Mouse (Mus musculus) thymus, adult 2 months (tissue): Measurements from ENCODE around the gene Pgpep1. TPM values are rescaled to one million over a fixed set of nuclear protein-coding genes. Genes with fewer than 3 reads are reported as not detected.

ENCODE experiments used
- DNase-seq: peaks from one replicate; pipeline ENCODE4 v3.0.0; 2021
- H3K27ac ChIP-seq: fragments of 200-500 bp; 2 replicates; pipeline ENCODE4 v1.5.1; 2012; ENCODE audit warnings: low read length, control low read depth; ENCODE audit not compliant: control insufficient read depth, insufficient read depth
- H3K27me3 ChIP-seq: fragments of 200-500 bp; 2 replicates; pipeline ENCODE4 v1.6.1; 2012; ENCODE audit warnings: mild to moderate bottlenecking, low read length, moderate library complexity, mixed read lengths; ENCODE audit not compliant: control insufficient read depth, insufficient read depth
- H3K36me3 ChIP-seq: fragments of 200-500 bp; 2 replicates; pipeline ENCODE4 v1.6.1; 2012; ENCODE audit warnings: mild to moderate bottlenecking, low read length, moderate library complexity; ENCODE audit not compliant: control insufficient read depth, insufficient read depth
- H3K4me1 ChIP-seq: fragments of 200-500 bp; replicated peaks from 2 replicates; pipeline ENCODE4 v1.6.1; 2012; ENCODE audit warnings: low read length; ENCODE audit not compliant: control insufficient read depth, insufficient read depth
- H3K4me3 ChIP-seq: fragments of 200-500 bp; 2 replicates; pipeline ENCODE4 v1.5.1; 2012; ENCODE audit warnings: mild to moderate bottlenecking, low read length, control low read depth, moderate library complexity; ENCODE audit not compliant: control insufficient read depth, insufficient read depth
- CTCF ChIP-seq: fragments of 200-500 bp; IDR thresholded peaks from 2 replicates; pipeline ENCODE4 v1.5.1; 2012; ENCODE audit warnings: mild to moderate bottlenecking, control low read depth, low read length, moderate library complexity, borderline replicate concordance; ENCODE audit not compliant: control insufficient read depth, poor library complexity, insufficient read depth; ENCODE audit errors: extremely low read depth
- POLR2A ChIP-seq: fragments of 200-500 bp; IDR thresholded peaks from 2 replicates; pipeline ENCODE4 v1.6.1; 2012; ENCODE audit warnings: mild to moderate bottlenecking, low read length, control low read depth, moderate library complexity; ENCODE audit not compliant: control insufficient read depth, poor library complexity, insufficient read depth; ENCODE audit errors: extremely low read depth
- WGBS: fragments of 180-500 bp; shearing (Covaris S2); methylation state at CpG from one replicate; pipeline ENCODE4 v1.1.7; 2018; 5-methylcytosine and 5-hydroxymethylcytosine counted together
- polyA plus RNA-seq: library from polyadenylated mRNA; depleted of rRNA; stranded (reverse); fragments of >200 nt; gene quantifications from 2 replicates; pipeline ENCODE4 v1.2.3, GENCODE M21; 2012; rRNA removed

Gene Pgpep1
- 40.7 and 41.9 TPM in 2 replicates for polyA plus RNA-seq

DNA sequence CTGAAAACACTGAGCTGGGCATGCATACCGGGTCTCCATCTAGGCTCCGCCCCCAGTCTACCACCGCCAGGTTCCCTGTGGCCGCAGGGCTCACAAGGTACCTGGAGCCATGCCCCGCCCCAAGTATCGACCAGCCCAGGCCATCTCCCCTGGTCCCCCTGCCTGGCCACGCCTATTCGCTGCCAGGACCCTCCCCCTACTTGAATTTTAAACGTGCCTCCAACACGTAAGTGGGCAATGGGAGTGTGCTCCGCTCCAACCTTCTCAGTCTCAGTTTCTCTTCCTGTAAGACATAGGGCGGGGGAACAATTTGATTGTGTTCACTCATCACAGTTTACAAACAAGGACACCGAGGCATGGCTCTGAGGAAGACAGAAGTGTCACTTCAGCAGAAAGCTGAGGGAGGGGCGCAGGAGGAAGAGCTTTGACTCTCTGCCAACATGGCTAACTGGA, at the start of gene Pgpep1:
TSS of gene Pgpep1 (minus strand) at position 116 of the 453 bp plus-strand sequence.
- TF ChIP-seq POLR2A (no peak), CTCF (no peak)

GRCm38 (mm10) chr8:70709794-70710193, 49.6 kb upstream of the Pgpep1 start:
- DNase-seq: no peak
- Histone ChIP-seq H3K27me3 (no peaks in the 10 kb centered on the region), H3K36me3 (no peaks in the 10 kb centered on the region), H3K27ac (no peak overlapping the region), H3K4me1 (no peaks in the 10 kb centered on the region), H3K4me3 (no peak overlapping the region)
- TF ChIP-seq CTCF (no peak), POLR2A (no peak)
- WGBS: 96% methylated on average over 9 of the region's 9 CpGs

More for the DNA sequence above, at the start of gene Pgpep1:
- peak; percentile 33 for DNase-seq
- H3K4me1 ChIP-seq: peaks cover 15% of the 10 kb centered on the region
- H3K36me3 ChIP-seq: no peaks in the 10 kb centered on the region
- peak within 1 kb of the TSS; percentile 90 for H3K4me3 ChIP-seq
- WGBS: 10% methylated on average over 14 of the region's 14 CpGs
- no peak within 1 kb of the TSS for H3K27ac ChIP-seq
- no peaks in the 10 kb centered on the region for H3K27me3 ChIP-seq

- Histone ChIP-seq H3K4me3 (no peak overlapping the region), H3K27ac (no peak overlapping the region), H3K36me3 (no peaks in the 10 kb centered on the region), H3K4me1 (no peaks in the 10 kb centered on the region), H3K27me3 (no peaks in the 10 kb centered on the region)
- DNase-seq: no peak
- TF ChIP-seq POLR2A (no peak), CTCF (no peak)
- 89% methylated on average over 14 of the region's 14 CpGs for WGBS
These were observed 48.1 kb upstream of the Pgpep1 start for GRCm38 (mm10) chr8:70708281-70708680.

GRCm38 (mm10) chr8:70703287-70703686, 43.1 kb upstream of the Pgpep1 start, which contains the start of gene Iqcn:
Iqcn (plus strand) TSS chr8:70703457.
- H3K27ac ChIP-seq: no peak within 1 kb of the TSS

DNA sequence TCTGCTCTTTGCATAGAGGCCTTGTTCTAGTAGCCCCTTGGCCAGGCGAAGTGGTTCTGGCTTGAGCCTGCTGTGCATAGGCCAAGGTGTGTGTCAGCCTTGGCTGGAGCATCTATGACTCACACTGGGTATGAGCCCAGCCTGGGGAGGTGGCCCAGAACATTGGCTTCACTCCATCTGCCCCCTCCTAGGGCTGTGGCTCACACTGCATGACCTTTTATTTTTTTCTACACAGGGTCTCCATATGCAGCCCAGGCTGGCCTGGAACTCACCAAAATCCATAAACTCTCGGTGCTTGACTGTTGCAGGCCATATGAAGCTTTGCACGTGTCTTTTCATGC, 42.6 kb upstream of the Pgpep1 start:
- Histone ChIP-seq H3K27me3 (no peaks in the 10 kb centered on the region), H3K4me3 (no peak overlapping the region), H3K4me1 (peaks cover 12% of the 10 kb centered on the region), H3K36me3 (no peaks in the 10 kb centered on the region), H3K27ac (no peak overlapping the region)
- no peak for TF ChIP-seq POLR2A
- TF ChIP-seq CTCF: no peak
- no peak for DNase-seq
- 97% methylated on average over 3 of the region's 3 CpGs for WGBS

More at GRCm38 (mm10) chr8:70703287-70703686, 43.1 kb upstream of the Pgpep1 start, which contains the start of gene Iqcn:
- H3K27me3 ChIP-seq: no peaks in the 10 kb centered on the region
- no peak within 1 kb of the TSS for H3K4me3 ChIP-seq
- TF ChIP-seq CTCF: no peak
- TF ChIP-seq POLR2A: no peak
- no peak for DNase-seq
- 96% methylated on average over 3 of the region's 3 CpGs for WGBS
- peaks cover 10% of the 10 kb centered on the region for H3K4me1 ChIP-seq
- H3K36me3 ChIP-seq: no peaks in the 10 kb centered on the region

DNA sequence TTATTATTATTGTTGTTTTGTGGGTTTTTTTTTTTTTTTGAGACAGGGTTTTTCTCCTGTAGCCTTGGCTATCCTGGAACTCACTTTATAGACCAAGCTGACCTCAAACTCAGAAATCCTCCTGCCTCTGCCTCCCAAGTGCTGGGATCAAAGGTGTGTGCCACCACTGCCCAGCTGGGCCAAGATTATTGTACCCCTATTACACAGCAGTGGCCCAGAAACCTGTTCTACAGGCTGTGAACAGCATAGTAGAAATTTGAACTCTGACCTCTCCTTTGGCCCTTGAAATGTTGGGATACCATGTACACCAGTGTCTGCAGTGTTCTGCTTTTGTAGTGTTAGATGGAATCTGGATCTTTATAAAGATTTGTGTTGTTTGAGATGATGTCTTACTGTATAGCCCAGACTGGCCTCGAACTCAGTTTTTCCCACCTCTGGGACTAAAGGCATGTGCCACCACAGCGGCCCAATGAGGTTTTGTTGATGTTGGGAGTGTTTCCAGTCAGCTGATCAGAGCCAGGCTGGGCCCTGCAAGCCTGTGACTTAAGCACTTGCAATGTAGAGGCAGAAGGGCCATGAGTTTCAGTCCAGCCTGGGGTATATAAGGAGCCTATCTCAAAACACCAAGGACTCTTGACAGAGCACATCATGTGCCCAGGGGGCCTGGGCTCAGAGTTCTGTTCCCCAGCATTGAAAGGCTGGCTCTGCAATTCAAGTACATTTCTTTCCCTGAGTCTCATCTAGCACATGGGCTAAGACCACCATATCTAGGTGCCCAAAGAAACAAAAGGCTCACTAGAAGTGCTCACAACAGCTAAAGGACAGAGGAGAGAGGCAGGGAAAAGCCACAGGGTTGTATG, 42.0 kb upstream of the Pgpep1 start:
- WGBS: 96% methylated on average over 2 of the region's 2 CpGs
- Histone ChIP-seq H3K27me3 (no peaks in the 10 kb centered on the region), H3K4me3 (no peak overlapping the region), H3K4me1 (peaks cover 18% of the 10 kb centered on the region), H3K36me3 (no peaks in the 10 kb centered on the region), H3K27ac (no peak overlapping the region)
- TF ChIP-seq POLR2A: no peak
- no peak for TF ChIP-seq CTCF
- no peak for DNase-seq
